Mouse (Mus musculus): ENCODE measurements around the gene Car2.
A peak's percentile ranks its signal among the peaks of the same experiment; 100 is the strongest.

Car2 gene

DNA sequence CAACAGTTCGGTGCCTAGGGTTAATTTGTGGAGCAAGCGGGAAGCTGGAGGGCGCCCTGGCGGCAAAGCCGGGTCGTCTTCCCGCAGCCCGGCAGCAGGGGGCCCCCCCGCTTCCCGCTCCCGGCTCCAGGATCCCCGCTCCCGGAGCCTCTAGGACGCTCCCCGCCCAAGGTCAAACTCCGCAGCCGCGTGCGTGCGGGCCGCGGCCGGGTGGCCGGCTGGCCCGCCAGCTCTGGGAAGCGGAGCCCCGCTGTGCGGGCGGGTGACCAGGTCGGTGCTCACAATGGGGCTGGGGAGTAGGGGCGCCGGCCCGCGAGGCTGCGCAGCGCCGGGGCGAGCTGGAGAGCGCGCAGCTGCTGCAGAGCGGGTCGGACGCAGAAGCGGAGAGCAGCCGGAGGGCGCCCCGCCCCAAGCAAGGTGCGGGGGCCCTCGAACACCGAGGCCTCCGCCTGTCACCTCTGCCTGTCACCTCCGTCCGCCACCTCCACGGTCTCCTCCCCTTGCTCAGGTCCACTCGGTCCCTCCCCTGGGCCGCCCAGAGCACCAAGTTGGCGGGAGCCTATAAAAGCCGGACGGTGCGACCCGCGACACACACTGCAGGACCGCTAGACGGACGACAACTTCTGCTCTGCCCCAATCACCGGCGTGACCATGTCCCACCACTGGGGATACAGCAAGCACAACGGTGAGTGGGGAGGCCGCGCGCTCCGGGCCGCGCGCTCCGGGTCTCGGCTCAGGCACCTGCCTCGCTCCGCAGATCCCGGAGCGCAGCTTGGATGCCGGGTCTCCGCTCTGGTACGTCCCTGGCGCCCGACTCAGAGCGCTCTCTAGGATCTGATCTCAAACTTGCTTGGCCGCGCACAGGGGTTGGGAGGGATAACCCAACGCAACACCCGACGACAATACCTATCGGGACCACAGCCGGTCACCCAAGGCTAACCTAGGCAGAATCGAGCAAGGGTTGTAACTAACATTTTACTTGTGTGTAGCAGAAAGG, at the start of gene Car2:
TSS of gene Car2 (plus strand) at position 172 of the 997 bp plus-strand sequence.
- peak; percentile 74 for DNase-seq (ENCODE audit: low read depth, low spot score)

DNA sequence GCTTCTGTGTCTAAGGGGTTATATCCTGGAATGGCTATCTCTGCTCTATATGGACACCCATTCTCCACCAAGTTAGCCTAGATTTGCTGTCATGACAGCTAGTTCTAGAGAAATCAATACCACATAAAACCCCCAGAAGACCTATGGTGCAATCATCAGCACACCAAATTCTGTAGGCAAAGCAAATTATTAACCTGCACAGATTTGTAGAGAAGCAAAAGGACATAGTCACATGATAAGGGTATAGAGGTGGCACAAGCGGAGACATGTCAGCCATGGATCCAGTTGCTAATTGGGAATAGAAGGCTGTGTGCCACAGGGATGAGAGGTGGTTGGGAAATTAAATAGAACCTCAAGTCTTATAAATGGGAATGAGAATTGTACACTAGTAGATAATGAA, 47.1 kb upstream of the Car2 start:
- no peak for DNase-seq (ENCODE audit: low read depth, low spot score)

- peak; percentile 5 for DNase-seq (ENCODE audit: low read depth, low spot score)
These were observed 46.5 kb upstream of the Car2 start for GRCm38 (mm10) chr3:14839466-14840118.

- DNase-seq (ENCODE audit: low read depth, low spot score) = no peak
These were observed 37.4 kb upstream of the Car2 start for GRCm38 (mm10) chr3:14848587-14849254.

DNA sequence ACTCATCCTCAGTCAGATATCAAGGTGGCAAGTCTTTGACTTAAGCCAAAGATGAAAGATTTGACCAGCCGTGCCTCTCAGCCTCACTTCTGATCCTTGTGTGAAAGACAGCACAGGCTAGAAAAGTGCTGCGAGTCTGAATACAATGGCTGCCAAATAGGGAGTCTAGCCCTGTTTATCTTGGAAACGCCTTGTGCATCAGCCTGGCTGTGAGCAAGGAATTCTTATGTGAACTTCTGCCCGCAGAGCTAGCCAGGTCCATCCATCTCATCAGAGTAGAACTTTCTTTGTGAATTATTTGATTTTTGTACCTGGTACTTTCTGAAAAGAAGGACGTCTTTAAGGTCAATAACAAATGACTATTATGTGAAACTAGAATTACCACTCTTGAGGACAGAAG, 32.1 kb upstream of the Car2 start:
- DNase-seq (ENCODE audit: low read depth, low spot score) = no peak

GRCm38 (mm10) chr3:14854446-14854845, 31.6 kb upstream of the Car2 start:
- no peak for DNase-seq (ENCODE audit: low read depth, low spot score)

DNA sequence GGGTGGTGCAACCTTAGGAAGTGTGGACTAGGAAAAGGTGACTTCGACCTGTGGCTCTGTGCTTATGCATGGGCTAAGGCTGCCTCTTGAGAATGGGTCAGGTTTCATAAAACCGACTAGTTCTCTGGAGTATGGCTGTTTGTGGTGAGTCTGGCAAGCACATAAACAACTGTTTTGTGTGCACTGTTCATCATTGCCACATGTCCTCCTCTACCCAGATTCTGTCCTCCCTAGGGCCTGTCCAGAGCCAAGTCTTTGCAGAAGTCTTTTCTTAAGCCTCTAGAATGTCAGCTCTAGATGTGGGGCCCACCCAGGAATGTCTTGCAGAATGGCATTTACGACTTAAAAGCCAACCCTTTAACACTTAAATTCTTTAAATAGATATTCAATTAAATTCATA, 28.2 kb upstream of the Car2 start:
- no peak for DNase-seq (ENCODE audit: low read depth, low spot score)

- no peak for DNase-seq (ENCODE audit: low read depth, low spot score)
These were observed 25.8 kb upstream of the Car2 start for GRCm38 (mm10) chr3:14860291-14860690.

DNA sequence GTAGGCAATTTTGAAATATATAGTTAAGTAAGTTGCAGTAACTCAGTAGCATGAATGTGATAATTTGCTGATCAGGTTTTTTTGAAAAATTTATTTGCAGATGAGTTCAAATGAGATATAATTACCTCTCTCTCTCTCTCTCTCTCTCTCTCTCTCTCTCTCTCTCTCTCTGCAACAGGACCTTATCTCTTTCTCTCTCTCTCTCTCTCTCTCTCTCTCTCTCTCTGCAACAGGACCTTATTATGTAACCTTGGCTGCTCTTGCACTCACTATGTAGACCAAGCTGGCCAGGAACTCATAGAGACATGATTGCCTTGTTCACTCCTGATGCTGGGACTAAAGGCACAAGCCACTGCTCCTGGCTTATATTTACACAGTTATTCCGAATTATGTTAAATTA, 24.9 kb upstream of the Car2 start:
- no peak for DNase-seq (ENCODE audit: low read depth, low spot score)

DNA sequence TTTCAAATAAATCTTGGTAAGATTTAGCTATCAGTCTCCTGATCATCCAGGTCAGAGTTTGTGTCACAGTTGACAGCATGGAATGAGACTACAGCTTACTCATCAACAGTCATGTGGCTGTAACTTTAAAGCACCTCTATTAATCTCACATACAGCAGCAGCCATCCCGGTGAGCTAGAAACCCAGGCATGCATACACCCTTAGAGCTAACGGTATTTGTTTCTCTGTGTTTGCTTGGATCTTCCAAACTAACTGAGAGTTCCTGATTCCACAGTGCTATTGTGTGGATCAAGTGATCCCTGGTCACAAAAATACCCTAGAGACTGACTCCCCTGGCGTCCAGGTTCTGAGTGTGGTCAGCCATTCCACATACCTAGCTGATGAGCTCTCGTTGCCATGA, 24.3 kb upstream of the Car2 start:
- DNase-seq (ENCODE audit: low read depth, low spot score) = no peak

DNA sequence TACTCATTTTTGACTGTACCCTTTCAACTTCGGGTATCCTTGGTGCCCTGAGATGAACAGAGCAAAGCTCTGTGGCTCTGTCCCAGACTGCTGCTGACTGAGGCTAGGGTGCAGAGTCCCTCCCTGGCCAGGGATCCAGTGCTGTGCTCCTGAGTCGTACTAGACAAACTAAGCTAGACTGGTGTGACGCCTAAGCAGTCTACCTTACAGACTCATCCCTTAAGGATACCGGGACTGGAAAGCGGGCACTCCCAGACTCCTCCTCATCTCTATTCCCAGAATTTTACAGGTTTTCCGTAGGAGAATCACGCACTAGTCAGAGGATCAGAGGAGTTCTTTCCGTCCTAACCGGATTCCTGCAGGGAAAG, 23.4 kb upstream of the Car2 start:
- DNase-seq (ENCODE audit: low read depth, low spot score) = no peak

GRCm38 (mm10) chr3:14863022-14863711, 22.9 kb upstream of the Car2 start, which contains the start of gene Car3:
TSS of gene Car3 (plus strand) at chr3:14863512.
- DNase-seq (ENCODE audit: low read depth, low spot score) = no peak

DNA sequence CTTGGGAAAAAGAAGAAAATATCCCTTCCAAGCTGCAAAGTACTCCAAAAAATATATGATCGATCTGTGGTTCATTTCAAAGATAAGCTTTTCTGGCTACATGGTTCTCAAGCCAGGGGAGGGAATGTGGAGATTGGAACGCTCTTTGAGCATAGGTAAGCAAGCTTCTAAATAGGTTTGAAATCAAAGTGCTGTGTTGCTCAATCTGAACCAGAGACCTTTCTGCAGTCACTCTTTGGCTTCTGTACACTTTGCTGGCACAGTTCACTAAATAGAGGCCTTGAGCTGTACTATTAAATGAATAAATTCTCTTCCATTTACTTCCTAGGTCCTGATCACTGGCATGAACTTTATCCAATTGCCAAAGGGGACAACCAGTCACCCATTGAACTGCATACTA, 22.2 kb upstream of the Car2 start:
- DNase-seq (ENCODE audit: low read depth, low spot score) = no peak

DNA sequence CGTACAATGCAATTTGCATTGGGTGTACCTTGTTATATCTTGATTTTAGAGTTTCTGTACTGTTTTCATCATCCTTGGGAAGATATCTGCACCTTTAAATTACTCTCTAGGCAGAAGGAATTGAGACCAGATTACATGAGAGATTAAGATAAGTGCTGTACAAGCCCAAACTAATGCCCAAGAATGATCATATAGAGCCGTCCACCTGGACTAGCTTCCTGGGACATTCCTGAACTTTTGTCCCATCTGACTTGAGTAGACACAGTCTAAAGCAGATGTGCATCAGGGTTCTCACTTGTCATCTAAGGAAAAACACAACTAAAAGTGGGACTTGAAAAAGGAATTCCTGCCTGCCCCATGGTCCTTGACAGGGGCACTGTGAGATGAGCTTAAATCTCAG, 20.1 kb upstream of the Car2 start:
- no peak for DNase-seq (ENCODE audit: low read depth, low spot score)

DNA sequence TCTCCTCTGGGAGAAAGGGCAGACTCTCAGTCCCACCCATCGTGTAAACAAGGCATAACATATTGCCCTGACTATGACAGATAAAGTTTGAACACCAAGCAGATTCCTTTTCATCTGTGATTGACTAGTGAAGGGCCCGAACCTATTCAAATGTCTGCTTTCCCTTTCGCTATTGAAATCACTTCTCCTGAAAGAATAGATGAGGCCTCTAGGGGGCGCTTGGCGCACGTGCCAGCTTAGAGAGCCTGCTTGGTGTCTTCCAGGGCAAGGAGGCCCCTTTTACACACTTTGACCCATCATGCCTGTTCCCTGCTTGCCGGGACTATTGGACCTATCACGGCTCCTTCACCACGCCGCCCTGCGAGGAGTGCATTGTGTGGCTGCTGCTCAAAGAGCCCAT, 16.3 kb upstream of the Car2 start:
- DNase-seq (ENCODE audit: low read depth, low spot score) = peak; percentile 92

GRCm38 (mm10) chr3:14870528-14870927, 15.5 kb upstream of the Car2 start:
- no peak for DNase-seq (ENCODE audit: low read depth, low spot score)

DNA sequence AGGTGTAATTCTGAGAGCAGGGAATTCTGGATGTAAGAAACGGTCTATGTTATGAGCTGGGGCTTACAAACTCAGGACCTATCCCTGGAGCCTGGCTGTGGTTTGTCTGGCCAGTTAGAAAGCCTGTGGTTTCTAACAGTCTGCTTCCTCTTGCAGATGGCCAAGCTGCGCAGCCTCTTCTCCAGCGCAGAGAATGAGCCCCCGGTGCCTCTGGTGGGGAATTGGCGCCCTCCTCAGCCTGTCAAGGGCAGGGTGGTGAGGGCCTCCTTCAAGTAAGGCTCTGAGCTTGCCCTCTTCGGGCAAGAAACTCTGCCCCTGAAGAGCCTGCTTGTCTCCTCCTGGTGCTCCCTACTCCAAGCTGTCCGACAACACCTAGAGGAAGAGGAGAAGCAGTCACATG, 14.7 kb upstream of the Car2 start:
- peak; percentile 74 for DNase-seq (ENCODE audit: low read depth, low spot score)

- DNase-seq (ENCODE audit: low read depth, low spot score) = peak; percentile 60
These were observed 11.6 kb upstream of the Car2 start for GRCm38 (mm10) chr3:14874402-14875040.

DNA sequence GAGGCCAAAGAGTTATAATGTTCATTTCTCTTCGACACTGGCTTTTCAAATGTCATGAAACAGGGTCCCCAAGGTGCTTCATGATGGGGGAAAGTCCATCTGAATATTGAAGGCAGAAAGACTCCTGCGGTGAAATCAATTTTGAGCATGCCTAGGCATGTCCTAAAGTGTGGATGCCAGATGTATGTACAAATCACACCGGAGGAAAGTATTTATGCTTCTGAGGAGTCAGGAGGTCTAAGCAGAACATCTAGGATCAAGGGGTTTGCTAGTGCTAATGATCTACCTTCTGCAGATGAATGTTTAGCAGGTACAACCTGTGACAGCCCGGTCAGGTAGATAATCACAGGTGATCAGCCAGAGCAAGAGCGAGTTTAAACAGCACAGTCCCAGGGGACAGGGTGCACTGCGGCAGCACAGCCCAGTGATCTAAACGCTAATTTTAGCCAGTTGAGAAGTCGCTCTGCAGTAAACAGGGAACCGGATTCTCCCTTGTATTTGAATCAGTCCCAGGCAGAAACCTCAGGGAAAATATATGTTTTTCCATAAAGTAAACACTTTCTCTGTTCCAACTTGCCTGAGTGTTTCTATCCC, 9.7 kb upstream of the Car2 start:
- DNase-seq (ENCODE audit: low read depth, low spot score) = peak; percentile 66

- DNase-seq (ENCODE audit: low read depth, low spot score) = no peak
These were observed 8.7 kb upstream of the Car2 start for GRCm38 (mm10) chr3:14877251-14877909.

Data from A20 (cell line).